Mouse (Mus musculus) urinary bladder, postnatal 4 days (tissue): ENCODE data around the gene Inafm2.

ENCODE experiments used
- DNase-seq, 2 experiments: peaks; one replicate each; pipeline ENCODE4 v3.0.0; 2021 to 2022; ENCODE audit warnings: low spot score in 2 of 2

Gene Inafm2

DNA sequence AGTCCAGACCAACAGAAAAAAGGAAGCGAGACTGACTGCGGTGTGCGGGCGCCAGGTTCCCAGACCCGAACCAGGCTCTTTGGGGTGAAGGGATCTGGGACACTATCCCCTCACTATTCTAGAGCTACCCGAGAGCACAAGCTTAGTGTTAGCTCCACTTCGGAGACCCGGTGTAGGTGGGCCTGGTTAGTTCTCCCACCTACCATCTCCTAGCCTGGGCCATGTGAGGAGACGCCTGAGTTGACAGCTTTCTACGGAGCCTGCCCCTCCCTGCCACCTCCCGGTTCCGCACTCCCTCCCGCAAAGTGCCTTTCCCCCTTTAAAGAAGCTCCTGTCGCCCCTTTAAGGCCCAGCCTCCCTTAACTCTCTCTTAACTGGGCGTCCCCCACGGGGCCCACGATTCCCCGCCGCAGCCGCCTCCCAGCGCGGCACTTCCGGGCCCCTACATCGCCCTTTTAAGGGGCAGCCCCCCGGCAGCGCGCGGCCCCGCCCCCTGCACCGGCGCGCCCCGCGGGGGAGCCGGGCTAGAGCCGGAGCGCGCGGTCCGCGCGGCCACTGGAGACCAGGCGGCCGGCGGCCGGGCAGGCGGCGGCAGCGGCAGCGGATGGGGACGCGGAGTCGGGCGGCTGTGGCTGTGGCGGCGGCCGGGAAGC, at the start of gene Inafm2:
Inafm2 (plus strand) TSS at position 527 of the 653 bp plus-strand sequence.
- peak; percentile 87 to 89 for DNase-seq

DNA sequence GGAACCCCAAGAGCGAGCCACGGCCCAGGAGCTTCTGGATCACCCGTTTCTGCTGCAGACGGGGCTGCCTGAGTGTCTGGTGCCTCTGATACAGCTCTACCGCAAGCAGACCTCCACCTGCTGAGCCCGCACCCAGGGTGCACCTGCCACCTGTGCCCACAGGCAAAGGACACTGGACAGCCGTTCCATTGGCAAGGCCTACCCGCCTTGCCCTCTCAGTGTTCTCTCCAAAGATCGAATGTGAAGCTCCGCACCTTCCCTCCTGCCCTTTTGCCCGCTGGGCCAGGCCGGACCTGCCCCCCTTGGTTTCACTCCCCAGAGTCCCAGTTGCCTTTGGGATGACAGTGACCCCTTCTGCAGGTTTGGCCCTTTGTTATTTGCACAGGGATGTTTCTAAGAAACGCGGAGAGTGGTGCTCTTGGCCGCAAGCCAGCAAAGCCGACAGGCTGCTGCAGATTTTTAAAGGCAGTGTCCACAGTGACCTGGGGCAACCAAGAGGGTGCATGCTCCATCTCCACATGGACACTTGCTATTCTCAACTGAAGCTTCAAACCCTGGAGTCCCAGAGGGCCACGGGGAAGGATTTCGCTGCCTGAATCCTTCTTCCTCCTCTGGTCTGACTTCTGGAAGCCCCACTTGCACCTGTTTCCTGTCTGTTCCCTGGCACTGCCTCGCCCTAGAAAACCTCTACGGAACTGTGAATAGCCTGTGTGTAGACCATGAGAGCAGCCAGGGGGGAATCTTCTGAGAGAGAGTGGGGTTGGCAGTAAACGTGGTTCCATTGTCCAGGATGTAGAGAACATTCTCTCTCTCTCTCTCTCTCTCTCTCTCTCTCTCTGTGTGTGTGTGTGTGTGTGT, 48.9 kb upstream of the Inafm2 start:
- no peak for DNase-seq

DNA sequence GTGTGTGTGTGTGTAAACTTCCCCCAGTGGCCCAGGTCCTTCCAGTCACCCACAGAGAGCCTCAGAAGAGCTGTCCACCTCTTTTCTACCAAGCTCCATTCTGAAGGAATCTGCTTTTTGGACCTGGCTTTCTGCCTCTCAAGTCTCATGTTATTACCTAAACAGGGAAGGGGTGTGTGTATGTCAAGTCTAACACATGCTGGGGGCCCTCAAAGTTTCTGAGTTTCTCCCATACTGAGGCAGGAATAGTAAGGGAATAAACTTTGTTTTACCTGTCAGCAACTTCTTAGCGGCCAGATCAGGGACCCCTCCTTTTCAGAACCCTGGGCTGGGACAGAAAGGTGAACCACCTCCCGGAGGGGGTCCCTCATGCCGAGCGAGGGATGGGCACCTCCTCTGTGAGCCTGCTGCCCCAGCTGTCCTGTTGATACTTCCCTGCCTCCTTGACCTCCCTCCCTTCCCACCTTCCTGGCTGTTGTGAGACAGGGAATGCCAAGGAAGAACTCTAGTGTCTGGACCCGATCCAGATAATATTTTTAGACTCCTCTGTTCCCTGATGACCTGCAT, 48.2 kb upstream of the Inafm2 start:
- DNase-seq = no peak

DNA sequence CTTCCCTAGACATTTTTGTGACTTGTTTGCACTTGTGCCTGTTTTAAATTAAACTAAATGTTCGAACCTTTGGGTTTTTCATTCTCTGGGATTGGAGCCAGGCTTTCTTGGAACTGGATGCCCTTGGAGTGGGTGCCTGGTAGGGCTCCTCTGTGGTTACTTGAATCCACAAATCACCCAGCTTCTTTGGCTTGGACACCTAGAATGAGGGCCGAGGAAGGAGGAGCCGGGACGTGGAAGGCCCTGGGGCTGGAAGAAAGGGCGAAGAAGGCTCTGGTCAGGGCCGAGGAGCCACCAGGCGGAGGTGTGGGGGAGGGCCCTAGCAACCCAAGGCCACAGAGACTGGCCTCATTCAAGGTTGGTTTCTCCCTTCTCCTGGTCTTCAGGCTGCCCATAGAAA, 47.6 kb upstream of the Inafm2 start:
- DNase-seq = no peak

DNA sequence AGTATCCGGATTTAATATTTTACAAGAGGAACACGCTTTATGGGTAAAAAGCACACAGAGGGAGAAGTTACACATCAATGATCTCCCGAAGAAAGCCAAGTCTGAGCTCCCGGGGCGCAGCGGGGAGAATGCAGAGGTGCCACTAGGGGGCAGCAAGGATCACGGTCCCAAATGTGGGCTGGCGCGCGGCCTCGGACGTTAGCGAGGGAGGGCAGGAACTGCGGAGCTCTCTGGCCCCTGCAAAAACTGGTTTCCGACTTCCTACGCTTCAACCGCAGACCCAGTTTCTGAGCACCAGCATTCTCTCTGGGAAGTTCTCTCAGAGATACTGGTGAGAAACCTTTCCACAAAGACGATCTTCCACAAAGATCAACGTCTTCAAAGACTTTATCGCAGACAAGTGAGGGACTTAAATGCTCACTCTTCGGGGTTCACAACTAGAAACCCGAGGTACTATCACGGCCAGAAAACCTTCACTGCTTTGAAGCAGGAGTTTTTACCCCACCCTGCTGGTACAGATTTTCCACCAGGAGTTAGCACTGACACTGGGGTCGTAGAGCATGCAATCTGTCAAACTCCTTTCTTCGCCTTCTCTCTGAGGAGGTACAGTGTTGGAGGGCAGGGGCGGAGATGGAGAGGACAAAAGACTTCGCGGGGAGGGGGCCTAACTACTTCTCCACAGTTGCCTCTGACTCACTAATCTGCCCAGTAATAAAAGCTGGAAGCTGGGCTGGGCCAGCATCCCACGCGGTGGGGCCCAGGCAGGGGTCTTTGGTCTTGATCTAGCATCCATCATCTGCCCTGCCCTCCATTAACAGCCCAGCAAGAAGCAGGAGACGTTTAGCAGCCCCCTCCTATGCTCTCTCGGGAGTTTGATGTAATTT, 45.1 kb upstream of the Inafm2 start:
- DNase-seq = peak; percentile 78 to 92

DNA sequence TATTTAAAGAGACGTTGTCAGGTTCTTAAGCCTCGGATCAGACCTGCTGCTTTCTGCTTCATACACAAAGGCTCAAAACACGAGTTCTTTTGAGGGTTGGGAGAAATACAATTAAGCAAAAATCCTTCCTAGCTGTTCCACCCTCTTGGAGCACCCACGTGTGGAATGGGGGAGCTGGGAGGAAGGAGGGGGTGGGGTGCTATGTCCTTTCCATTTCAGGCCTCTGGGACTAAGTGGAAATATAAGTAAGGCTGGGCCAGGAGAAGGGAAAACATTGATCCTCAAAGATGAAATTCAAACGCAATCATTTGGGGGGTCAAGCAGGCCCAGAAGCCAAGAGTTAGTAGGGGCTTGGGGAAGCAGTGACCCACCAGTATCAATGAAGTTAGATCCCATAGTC, 44.4 kb upstream of the Inafm2 start:
- DNase-seq = no peak

DNA sequence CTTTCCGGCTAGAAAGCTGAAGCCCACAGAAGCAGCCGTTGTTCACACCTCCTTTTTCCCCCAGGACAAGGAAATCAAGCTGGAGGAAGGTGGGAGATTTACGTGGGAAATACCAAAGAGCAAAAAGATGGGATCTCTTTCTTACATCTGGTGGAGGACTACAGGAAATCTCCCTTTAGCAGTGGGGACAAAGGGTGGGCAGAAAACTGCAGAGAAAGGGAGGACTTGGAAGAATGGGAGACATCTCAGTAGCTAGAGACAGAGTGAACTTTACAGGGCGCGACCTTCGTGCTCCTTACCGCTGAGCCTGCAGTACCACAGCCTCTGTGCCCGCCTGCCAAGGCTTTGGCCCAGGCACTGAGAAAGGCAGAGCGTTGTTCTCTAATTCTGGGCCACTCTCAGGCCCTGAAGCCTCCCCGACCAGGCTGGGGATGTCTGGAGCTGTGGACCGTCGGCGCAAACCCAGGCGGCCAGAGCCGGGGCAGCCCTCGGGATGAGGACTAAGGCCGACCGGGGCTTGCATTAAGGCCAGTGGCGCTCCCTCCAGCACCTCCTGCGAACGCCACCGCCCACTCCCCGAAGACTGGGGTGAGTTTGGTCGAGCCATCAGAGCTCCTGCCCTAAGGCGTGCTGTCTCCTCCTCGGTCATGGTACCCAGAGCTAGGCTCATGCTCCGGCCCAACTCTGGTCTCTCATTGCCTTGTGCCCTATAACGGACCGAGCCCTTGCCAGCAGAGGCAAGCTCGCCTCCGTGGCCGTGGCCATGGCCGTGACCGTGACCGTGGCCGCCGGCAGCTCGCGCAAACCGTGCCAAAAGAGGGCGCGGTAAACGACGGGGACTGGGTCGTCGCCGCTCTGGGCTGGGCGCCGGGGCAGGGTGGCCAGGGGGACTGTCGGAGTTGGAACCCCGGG, 43.3 kb upstream of the Inafm2 start:
- DNase-seq = no peak

DNA sequence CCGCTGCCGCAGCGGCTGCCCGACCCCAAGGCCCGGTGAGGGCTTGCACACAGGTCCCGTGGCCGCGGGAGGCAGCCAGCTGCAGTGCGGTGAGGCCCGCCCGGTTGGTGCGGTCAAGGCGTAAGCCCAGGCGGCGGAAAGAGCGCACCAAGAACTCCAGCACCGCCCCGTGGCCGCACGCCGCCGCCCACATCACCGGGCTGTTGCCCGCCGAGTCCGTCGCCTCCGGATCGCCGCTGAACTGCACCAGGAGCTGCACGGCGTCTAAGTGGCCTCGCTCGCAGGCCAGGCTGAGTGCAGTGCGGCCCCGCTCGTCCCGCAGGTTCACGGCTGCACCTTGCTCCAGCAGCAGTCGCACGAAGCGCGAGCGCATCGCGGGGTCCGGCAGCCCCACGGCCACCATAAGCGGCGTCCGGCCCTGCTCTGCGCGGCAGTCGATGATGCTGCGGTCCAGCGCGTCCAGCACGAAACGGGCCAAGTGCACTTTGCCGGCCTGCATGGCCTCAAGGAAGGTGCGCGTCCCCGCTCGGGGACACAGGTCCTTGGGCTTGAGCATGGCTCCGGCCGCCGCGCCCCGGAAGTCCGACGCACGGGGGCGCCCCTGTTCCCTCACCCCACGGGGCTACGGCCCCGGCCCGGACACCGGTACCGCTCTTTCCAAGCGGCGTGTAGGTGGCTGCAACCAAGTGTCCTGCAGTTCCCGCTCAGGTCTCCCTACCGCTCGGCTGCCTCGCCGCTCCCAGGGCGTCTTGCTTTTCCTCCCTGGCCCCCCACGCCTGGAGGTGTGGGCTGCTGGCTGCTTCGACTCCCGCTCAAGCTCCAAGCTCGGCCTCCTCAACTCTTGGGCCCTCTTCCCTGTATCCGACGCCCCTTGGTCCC, 42.4 kb upstream of the Inafm2 start:
- no peak for DNase-seq

DNA sequence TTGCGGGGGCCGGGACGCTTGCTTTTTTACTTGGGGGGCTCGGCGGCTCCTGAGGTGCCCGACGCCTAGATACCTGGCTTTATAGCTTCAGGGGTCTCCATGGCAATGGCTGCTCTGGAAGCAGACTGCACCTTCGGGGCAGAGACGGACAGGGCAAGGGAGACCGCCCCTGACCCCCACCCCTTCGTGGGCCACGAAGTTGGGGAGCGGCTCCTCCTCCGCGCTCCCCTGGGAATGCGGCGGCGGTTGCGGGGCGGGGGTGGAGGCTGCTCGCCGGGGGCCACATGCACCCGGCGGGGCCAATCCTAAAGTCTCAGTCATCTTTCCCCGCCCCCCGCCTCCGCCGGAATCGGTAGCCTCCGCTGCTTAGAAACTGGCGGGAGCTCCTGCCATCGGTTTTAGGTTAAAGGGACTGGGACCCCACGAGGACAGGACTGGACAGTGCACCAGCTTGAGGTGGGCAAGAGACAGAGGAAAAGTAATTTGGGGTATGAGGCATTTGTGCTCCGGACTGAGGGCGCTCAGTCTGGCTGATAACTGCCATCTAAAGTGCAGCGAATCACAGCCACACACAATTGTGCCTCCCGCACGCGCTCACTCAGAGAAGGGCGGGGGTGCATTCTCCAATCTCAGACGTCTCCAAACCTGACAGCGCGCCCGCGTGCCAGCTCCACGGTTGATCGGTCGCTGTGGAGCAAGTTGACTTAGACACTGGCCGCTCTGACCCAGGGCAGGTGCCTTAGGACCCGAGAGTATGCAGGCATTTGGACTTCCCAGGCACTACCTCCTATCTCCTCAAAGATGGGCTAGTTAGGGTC, 41.4 kb upstream of the Inafm2 start, which contains the start of gene Ankrd63:
Ankrd63 (minus strand) TSS at position 51 of the 818 bp plus-strand sequence.
- DNase-seq = no peak

DNA sequence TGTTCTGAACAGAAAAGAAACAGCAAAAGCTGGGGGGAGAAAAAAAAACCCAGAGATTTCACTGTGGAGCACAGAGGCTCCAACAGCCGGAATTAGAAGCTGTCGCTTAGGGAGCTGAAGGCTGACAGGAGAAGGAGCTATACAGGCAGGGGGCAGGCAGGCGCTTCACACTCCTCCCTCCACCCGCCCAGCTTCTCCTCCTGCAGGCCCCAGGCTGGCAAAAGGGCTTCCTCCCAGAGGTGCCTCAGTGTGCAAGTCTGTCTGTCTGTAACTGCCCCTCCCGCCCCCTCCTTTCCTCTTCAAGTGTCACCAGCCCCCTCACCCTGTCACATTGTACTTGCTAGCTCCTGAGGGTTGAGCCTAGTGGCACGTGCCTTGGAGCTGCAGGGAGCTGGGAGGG, 39.1 kb upstream of the Inafm2 start:
- no peak for DNase-seq

DNA sequence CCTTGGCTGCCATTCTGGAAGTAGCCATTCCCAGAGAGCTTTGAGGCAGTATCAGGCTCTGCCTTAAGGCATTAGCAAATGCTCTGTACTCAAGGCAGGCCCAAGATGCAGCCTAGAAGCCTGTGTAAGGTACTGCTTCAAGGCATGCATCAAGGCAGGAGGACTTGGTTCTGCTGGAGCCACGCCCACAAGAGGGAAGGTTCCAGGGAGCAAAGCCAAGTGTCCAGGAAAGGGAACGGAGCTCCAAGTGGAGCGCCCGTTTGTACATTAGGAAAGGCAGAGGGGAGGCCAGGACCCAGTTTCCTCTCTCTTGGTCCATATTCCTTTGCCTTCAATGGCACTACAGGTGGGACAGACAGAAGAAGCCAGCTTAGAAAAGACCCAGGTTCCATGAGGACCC, 37.1 kb upstream of the Inafm2 start:
- no peak for DNase-seq

DNA sequence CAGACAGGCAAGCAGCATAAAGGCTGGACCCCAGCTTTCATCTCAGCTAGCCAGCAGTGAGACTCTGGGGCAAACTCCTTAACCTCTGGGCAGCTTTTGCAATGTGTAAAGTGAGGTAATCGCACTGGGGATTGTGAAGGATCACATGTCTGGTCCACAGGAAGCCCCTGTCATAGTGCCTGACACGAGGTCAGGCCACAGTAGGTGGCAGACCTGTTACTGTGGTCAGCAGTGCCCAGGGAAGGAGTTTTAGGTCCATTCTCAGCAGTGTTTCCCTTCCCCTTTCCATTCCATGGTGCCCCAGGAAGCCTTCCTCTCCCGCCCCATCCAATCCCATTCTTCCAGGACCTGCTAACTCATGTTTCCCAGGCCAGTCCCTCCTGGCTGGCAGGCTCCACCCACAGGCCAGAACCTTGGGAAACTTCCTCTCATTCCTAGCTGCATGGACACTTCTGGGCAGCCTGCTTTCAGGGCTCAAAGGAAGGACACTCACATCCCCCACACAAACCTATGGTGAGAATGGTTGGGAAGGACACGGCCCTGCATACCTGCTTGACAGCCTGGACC, 35.8 kb upstream of the Inafm2 start:
- DNase-seq = no peak

DNA sequence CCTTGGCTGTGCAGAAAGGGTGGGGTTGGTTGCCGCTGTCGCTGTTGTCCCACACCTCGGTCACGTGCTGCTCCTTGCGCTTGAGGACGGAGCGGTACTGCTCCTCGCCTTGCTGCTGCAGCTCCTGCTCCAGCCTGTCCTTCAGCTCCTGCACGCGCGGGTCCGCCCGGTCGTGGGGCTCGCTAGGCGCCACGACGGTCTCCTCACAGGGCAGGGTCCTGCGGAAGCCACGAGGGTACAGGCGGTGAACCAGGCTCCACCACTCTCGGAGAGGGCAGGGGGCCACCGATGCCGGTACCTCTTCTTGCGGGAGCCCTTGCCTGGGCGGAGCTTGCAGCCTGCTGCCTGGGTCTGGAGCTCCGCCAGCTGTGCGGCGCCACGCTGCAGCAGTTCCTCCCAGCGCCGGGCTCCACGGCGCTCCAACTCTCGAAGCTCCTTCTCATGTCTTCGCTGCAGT, 34.5 kb upstream of the Inafm2 start:
- DNase-seq = no peak

DNA sequence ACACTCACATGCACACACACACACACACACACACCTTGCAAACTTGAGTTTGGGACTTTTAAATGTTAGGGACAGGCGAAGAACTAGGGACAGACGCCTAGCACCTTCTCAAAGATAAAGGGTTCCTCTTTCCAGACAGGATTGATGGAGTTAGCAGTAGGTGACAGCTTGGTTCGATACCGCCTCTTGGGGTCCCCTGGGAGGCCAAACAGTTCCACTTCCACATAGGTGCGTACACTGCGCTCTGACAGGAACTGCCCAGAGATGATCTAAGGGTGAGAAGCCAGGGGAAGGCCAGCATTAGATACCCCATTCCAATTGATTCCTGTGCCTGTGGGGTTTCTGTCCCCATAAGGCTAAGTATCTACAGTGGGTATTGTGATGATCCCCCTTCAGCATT, 31.9 kb upstream of the Inafm2 start:
- DNase-seq = no peak

DNA sequence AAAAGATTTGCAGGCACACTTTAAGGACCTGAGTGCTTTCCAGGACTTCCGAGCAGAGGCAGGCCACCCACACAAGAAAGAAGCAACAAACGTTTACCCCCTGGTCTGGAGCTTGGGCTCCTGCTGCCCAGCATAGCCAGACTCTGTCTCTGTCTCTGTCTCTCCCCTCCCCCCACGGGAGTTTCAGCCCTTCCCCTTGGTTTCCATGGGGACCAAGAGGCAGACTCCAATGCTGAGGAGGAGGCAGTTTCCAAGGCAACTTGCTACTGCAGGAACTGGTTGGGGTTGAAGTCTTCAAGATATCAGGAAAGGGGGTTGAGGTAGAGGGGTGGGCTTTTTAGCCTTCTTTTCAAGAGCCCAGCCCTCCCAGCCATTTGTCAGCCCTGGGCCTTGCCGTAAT, 31.3 kb upstream of the Inafm2 start:
- no peak for DNase-seq

DNA sequence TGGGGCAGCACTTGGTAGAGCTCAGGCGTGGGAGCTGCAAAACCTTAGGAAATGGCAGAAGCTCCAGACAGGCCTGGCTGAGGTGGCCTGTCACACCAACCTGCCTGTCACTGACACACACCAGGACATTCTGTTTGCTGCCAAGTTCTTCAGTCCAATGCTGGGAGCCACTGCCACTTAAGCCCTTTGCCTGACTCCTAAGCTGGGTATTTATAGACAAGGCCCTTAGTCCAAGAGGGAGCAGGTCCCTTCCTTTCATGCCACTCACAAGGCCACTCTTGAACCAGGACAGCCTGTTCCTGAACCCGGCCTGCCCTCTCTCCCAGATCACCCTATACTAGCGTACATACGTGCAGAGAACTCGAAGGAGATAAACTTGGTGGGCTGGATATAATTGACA, 28.9 kb upstream of the Inafm2 start:
- DNase-seq = no peak

DNA sequence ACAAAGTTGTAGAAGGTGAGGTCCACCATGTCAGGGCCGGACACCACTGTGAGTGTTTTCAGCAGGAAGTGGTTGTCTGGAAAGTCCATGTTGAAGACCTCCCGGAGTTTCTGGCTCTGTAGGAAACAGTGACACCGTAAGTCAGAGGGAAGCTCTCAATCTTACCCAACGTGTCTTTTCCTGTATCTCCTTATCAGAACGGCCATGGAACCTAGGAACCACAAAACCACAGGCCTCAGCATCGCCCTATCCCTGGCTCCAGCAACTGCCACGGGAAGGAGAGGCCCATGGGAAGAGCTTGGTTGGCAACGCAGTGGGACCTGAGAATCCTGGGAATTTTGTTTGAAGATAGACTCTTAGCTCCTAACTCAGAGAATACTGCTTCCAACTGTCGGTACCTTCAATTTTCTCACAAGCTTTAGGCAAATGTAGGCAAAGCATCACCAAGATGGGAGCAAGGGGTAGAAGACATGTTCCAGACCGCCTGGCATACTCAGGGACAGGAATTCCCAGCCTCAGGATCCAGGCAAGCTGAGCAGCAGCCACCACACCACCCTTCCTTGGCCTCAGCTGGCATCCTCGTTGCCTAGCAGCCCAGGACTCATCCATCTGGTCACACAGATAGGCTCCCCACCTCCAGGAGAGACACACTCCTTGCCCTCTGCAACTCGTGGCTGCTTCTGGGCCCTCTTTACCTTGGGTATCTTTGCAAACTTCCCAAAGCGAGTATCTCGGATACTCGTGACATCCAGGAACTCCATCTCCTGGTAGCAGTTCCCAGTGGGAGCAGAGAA, 21.7 kb upstream of the Inafm2 start:
- no peak for DNase-seq

DNA sequence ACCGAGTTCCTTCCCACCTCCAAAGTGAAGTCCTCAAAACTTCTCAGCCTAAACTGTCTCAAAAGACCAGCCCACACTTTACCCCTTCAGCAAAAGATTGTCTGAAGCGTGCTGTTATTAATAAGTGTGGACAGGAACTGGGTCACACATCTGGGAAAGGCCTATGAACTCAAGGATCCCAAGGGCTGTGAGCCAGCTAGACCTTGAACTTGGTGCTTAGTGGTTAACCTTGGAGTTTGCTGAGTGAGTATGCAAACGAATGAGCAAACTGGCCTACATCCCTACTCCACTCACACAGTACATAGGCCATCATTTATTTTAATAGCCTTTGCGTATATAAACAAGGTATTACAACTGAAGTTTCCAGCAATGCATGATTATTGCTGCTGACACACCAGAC, 20.0 kb upstream of the Inafm2 start:
- no peak for DNase-seq
